Mouse (Mus musculus): ENCODE results near the gene Apba2.

Apba2 gene

GRCm38 (mm10) chr7:64501536-64502270 is at the start of gene Apba2:
Gene Apba2, plus strand, starts transcription at chr7:64501706.
- no peak for DNase-seq (ENCODE audit: low read depth, low spot score)

GRCm38 (mm10) chr7:64451861-64452382 is 49.6 kb upstream of the Apba2 start:
- DNase-seq (ENCODE audit: low read depth, low spot score), result no peak

GRCm38 (mm10) chr7:64452471-64453222 is 48.9 kb upstream of the Apba2 start:
- no peak for DNase-seq (ENCODE audit: low read depth, low spot score)

- no peak for DNase-seq (ENCODE audit: low read depth, low spot score)
Measured at GRCm38 (mm10) chr7:64456176-64456575, 45.3 kb upstream of the Apba2 start.

DNA sequence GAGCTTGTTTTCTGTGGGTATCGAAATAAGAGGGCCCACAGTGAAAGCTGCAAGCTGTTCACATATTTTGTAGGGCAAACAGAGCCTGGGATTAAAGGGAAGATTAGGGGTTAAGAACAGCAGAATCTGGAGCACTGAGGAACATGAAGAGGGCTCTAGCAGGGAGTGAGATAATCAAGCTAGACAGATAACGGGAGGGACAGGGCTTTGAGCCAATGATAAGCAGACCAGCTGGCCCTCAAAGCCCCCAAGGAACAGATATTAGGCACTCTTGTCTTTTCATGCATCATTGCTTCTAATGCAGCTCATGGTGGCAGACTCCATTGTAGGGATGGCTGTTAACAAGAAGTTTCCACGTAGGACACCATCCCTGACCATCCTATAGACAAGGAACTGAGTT is 44.8 kb upstream of the Apba2 start:
- no peak for DNase-seq (ENCODE audit: low read depth, low spot score)

DNA sequence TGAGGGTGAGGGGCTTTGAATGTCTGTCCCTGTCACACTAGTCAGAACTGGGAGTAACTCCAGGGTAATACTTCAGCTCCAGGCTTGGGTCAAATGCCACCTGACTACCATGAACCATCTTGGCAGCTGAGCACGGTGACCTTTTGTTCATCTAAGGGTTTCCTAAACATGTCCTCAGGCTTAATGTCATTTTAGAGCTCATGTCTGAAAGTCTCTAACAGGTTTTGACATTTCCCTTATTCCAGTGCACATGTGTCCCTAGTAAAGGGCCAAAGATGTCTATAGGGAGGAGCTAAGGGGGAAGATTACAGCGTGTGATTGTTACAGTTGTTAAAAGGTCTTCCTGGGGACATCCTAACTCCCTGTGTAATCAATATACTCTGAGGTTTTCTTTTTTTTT is 43.7 kb upstream of the Apba2 start:
- no peak for DNase-seq (ENCODE audit: low read depth, low spot score)

DNA sequence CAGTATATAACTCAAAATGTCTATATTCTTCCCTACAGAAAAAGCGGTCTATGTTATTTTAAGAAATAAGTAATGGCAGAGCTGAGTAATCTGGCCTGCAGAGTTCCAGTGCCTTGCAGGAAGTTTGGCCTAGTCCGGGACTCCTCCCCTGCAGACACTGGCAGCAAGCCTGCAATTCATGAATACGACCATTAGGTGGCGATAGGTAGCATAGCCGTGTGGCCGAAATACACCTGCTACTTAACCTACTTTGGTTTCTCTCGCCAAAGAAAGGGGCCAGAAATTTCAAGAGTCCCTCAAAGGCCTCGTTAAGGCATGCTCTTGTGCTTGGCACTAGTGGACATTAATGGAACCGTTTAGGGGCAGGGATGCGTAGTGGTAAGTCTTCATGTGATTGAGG is 4.1 kb upstream of the Apba2 start:
- no peak for DNase-seq (ENCODE audit: low read depth, low spot score)

GRCm38 (mm10) chr7:64502271-64503180 is 1.0 kb downstream of the Apba2 start:
- DNase-seq (ENCODE audit: low read depth, low spot score), result no peak

GRCm38 (mm10) chr7:64503641-64504040 is 2.1 kb downstream of the Apba2 start:
- no peak for DNase-seq (ENCODE audit: low read depth, low spot score)

DNA sequence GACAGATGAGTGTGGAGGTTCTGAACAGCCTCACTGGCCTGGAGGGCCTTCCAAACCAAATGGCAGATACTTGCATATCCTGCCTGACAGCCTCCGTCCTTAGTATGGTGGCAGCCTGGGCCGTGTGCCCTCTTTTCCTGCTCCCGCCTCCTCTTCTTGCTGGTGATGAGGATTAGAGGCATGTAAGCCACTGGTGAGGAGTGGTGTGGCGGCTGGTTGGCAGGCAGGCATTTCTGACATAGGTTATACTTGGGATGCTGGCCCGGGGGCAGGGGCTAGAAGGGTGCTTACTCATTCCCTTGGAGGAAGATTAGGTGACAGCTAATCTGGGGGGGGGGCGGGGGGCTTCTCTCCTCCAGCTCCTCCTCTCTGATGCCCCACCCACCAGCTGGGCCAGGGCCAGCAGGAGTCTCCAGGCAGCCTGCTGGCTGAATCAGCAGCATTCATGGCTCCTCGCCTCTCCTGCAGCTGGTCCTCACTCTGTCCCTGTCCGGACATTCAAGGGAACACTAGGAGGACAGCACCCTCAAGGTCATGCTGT is 3.3 kb downstream of the Apba2 start:
- DNase-seq (ENCODE audit: low read depth, low spot score), result no peak

- no peak for DNase-seq (ENCODE audit: low read depth, low spot score)
Measured at GRCm38 (mm10) chr7:64505571-64505970, 4.1 kb downstream of the Apba2 start.

GRCm38 (mm10) chr7:64508826-64509225 is 7.3 kb downstream of the Apba2 start:
- DNase-seq (ENCODE audit: low read depth, low spot score), result no peak

DNA sequence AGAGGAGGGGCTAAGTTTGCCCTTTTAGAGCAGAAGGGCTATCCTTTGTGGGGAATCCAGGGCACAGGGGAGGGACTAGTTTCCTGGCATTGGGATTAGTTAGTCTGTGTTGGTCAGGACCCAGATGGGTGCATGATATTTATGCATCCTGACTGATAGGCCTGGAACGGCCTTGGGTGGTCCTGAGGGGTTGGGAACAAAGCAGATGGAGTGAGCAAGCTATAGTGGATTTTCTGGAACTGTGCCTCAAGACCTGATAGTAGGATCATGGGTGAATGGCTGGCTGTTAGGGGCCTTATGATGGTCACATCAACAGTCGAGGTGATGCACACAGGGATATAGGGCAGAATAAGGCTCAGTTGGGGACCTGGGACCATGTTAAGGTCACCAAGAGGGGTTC is 8.4 kb downstream of the Apba2 start:
- no peak for DNase-seq (ENCODE audit: low read depth, low spot score)

- DNase-seq (ENCODE audit: low read depth, low spot score), result no peak
Measured at GRCm38 (mm10) chr7:64510526-64511210, 9.2 kb downstream of the Apba2 start.

GRCm38 (mm10) chr7:64513621-64514020 is 12.1 kb downstream of the Apba2 start:
- DNase-seq (ENCODE audit: low read depth, low spot score), result no peak

DNA sequence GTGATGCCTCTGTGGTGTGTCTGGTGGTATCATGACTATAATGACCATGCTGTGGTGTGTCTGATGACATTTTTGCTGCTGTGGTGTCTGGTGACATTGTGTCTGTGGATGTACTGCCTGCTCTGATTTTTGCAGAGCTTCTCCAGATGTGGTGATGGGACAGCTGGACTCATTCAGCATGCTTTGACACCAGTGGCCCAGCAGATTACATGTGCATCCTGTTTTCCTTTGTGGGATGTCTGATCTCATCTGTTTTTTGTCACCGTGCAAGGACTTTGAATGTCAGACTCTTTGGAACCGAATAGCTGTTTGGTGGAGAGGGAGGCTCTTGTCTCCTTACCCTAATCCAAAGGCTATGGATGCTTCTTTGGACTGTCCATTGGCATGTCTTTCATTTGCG is 13.8 kb downstream of the Apba2 start:
- no peak for DNase-seq (ENCODE audit: low read depth, low spot score)

DNA sequence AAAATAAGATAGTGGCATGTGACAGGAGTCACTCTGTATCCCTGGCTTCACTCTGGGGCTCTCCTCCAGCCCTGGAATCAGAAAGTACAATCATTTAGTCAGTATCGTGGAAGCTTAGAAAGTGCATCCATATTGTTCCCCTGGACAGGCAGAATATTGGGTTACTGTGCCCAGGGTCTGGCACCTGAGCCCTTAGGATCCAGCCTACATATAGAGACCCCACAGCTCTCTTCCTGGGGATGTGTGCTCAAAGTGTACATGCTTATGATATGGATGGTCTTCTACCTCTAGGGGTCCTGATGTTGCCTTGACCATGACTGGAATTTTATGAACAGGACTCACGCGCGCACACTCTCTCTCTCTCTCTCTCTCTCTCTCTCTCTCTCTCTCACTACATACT is 14.4 kb downstream of the Apba2 start:
- no peak for DNase-seq (ENCODE audit: low read depth, low spot score)

GRCm38 (mm10) chr7:64519091-64519490 is 17.6 kb downstream of the Apba2 start:
- DNase-seq (ENCODE audit: low read depth, low spot score), result no peak

- DNase-seq (ENCODE audit: low read depth, low spot score), result no peak
Measured at GRCm38 (mm10) chr7:64519521-64519920, 18.0 kb downstream of the Apba2 start.

DNA sequence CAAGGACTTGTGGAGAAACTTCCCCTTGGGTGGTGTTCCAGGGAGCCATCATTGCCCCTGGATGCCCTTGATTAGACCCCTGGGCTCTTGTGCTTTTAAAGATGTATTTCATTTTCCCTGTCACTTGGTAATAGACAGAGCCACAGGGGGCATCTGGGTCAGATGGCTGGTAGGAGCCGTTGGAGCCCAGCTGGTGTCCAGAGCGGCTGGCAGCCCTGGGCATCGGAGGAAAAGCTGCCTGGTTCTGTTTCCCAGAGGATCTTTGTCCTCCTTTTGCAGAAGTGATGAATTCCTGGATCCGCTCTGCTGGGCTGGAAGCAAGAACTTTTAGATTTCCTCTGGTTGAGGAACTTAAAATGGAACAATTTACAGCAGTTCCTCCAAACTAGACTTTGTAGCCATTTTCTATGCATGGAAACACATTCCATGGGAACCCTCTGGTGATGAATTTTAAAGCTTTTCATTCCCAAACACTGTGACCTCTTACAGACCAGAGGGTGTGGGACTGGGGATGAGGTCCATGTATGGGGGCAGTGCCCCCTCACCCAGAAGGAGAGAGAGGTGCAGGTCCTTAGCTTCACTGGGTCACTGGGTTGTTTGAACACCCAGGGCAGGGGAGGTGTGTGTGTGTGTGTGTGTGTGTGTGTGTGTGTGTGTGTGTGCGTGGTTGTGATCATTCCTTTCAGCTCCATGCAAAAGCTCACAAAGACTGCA is 20.3 kb downstream of the Apba2 start:
- DNase-seq (ENCODE audit: low read depth, low spot score), result no peak

DNA sequence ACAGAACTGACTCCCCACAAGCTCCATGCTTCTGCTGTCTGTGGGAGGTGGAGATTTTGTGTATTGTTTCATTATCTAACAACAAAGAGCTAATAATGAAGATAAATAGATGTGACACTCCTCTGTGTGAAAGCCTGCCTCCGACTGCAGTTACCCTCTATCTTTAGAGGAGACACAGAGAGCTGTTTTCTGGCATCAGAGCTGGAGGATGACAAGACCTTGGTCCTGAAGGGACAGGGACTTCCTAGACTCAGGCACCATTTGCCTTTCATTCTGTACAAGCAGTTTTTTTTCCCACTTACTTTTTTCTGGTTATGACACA is 20.9 kb downstream of the Apba2 start:
- DNase-seq (ENCODE audit: low read depth, low spot score), result no peak

Measured in embryo, embryonic 11.5 days (tissue).